Mouse (Mus musculus) MEL (cell line): ENCODE data around the gene Senp1. TPM values are rescaled to one million over a fixed set of nuclear protein-coding genes. Genes with fewer than 3 reads are reported as not detected.

Experiments used
- DNase-seq: peaks from one replicate; pipeline ENCODE4 v3.0.0; 2011; ENCODE audit warnings: low read depth, low spot score
- H3K27ac ChIP-seq: 2 replicates; pipeline ENCODE4 v1.5.1; 2012; ENCODE audit warnings: low read depth, mild to moderate bottlenecking, control low read depth, low read length, moderate library complexity; ENCODE audit not compliant: control insufficient read depth
- H3K27me3 ChIP-seq, 2 experiments: fragments of 150-350 bp in 1 of 2; sonication (generic) in 1 of 2; 2 replicates each; pipeline ENCODE4 v1.6.1; 2012; ENCODE audit warnings: low read length in 2 of 2, mild to moderate bottlenecking in 2 of 2, improper control_type of control experiment in 1 of 2, moderate library complexity in 1 of 2; ENCODE audit not compliant: insufficient read depth in 2 of 2, control insufficient read depth in 1 of 2
- H3K36me3 ChIP-seq, 2 experiments: 2 replicates each; pipeline ENCODE4 v1.6.1; 2012 to 2014; ENCODE audit warnings: low read length in 2 of 2, improper control_type of control experiment in 1 of 2, inconsistent platforms in 1 of 2, mild to moderate bottlenecking in 1 of 2; ENCODE audit not compliant: insufficient read depth in 2 of 2, control insufficient read depth in 1 of 2
- H3K4me1 ChIP-seq, 2 experiments: fragments of 150-350 bp in 1 of 2; sonication (generic) in 1 of 2; 2 replicates each; pipeline ENCODE4 v1.6.1; 2012; ENCODE audit warnings: low read length in 2 of 2, improper control_type of control experiment in 1 of 2, mild to moderate bottlenecking in 1 of 2; ENCODE audit not compliant: insufficient read depth in 2 of 2, control insufficient read depth in 1 of 2
- H3K4me3 ChIP-seq, 2 experiments: fragments of 150-350 bp in 1 of 2; sonication (generic) in 1 of 2; 2 replicates each; pipeline ENCODE4 v1.5.1; 2012; ENCODE audit warnings: low read depth in 2 of 2, low read length in 2 of 2, mild to moderate bottlenecking in 2 of 2, moderate library complexity in 2 of 2, control low read depth in 1 of 2, improper control_type of control experiment in 1 of 2; ENCODE audit not compliant: control insufficient read depth in 1 of 2, insufficient read depth in 1 of 2
- H3K79me2 ChIP-seq: 2 replicates; pipeline ENCODE4 v1.6.1; 2012; ENCODE audit warnings: mild to moderate bottlenecking, low read length, moderate library complexity; ENCODE audit not compliant: control insufficient read depth, poor library complexity, insufficient read depth
- H3K9ac ChIP-seq: 2 replicates; pipeline ENCODE4 v1.6.1; 2012; ENCODE audit warnings: low read depth, mild to moderate bottlenecking, control low read depth, low read length, moderate library complexity; ENCODE audit not compliant: control insufficient read depth, poor library complexity, severe bottlenecking
- H3K9me3 ChIP-seq: fragments of 150-350 bp; sonication (generic); replicated peaks from 2 replicates; pipeline ENCODE4 v1.6.1; 2012; ENCODE audit warnings: mild to moderate bottlenecking, low read length, improper control_type of control experiment, moderate library complexity; ENCODE audit not compliant: insufficient read depth
- BHLHE40 ChIP-seq: IDR thresholded peaks from 2 replicates; pipeline ENCODE4 v1.6.1; 2012; ENCODE audit warnings: low read depth, mild to moderate bottlenecking, inconsistent platforms, low read length, improper control_type of control experiment, borderline replicate concordance
- CHD1 ChIP-seq: IDR thresholded peaks from 2 replicates; pipeline ENCODE4 v1.6.1; 2012; ENCODE audit warnings: low read depth, mild to moderate bottlenecking, inconsistent platforms, low read length, improper control_type of control experiment
- CHD2 ChIP-seq: IDR thresholded peaks from 2 replicates; pipeline ENCODE4 v1.6.1; 2011; ENCODE audit warnings: low read length, improper control_type of control experiment
- ELF1 ChIP-seq: IDR thresholded peaks from 2 replicates; pipeline ENCODE4 v1.6.1; 2014; ENCODE audit warnings: low read depth, mild to moderate bottlenecking, inconsistent platforms, low read length, improper control_type of control experiment, moderate library complexity
- EP300 ChIP-seq, 2 experiments: IDR thresholded peaks; 2 replicates each; pipeline ENCODE4 v1.6.1; 2011; ENCODE audit warnings: improper control_type of control experiment in 2 of 2, low read length in 2 of 2, low read depth in 1 of 2, mild to moderate bottlenecking in 1 of 2
- ETS1 ChIP-seq: IDR thresholded peaks from 2 replicates; pipeline ENCODE4 v1.6.1; 2012; ENCODE audit warnings: low read depth, mild to moderate bottlenecking, inconsistent platforms, low read length, improper control_type of control experiment, moderate library complexity
- GABPA ChIP-seq: IDR thresholded peaks from 2 replicates; pipeline ENCODE4 v1.6.1; 2012; ENCODE audit warnings: low read depth, mild to moderate bottlenecking, inconsistent platforms, low read length, improper control_type of control experiment, moderate library complexity
- GATA1 ChIP-seq: IDR thresholded peaks from 2 replicates; pipeline ENCODE4 v1.6.1; 2011; ENCODE audit warnings: low read depth, low read length, improper control_type of control experiment
- HCFC1 ChIP-seq: IDR thresholded peaks from 2 replicates; pipeline ENCODE4 v1.6.1; 2012; ENCODE audit warnings: low read depth, mild to moderate bottlenecking, inconsistent platforms, low read length, improper control_type of control experiment, moderate library complexity
- JUND ChIP-seq: IDR thresholded peaks from 2 replicates; pipeline ENCODE4 v1.6.1; 2011; ENCODE audit warnings: low read depth, mild to moderate bottlenecking, improper control_type of control experiment, low read length
- KAT2A ChIP-seq: conservative IDR thresholded peaks from 2 replicates; pipeline ENCODE4 v1.6.1; 2012; ENCODE audit warnings: low read depth, low read length, improper control_type of control experiment, inconsistent platforms
- MAFK ChIP-seq: IDR thresholded peaks from 2 replicates; pipeline ENCODE4 v1.6.1; 2011; ENCODE audit warnings: low read depth, mild to moderate bottlenecking, low read length, improper control_type of control experiment, borderline replicate concordance
- MAX ChIP-seq: IDR thresholded peaks from 2 replicates; pipeline ENCODE4 v1.6.1; 2011; ENCODE audit warnings: low read length, improper control_type of control experiment
- MAZ ChIP-seq: IDR thresholded peaks from 2 replicates; pipeline ENCODE4 v1.6.1; 2012; ENCODE audit warnings: low read depth, mild to moderate bottlenecking, inconsistent platforms, low read length, improper control_type of control experiment
- NELFE ChIP-seq: IDR thresholded peaks from 2 replicates; pipeline ENCODE4 v1.6.1; 2011; ENCODE audit warnings: low read depth, low read length, improper control_type of control experiment
- NRF1 ChIP-seq: IDR thresholded peaks from 2 replicates; pipeline ENCODE4 v1.6.1; 2014; ENCODE audit warnings: low read depth, mild to moderate bottlenecking, inconsistent platforms, low read length, improper control_type of control experiment, moderate library complexity; ENCODE audit not compliant: poor library complexity, insufficient read depth, severe bottlenecking
- POLR2AphosphoS2 ChIP-seq: IDR thresholded peaks from 2 replicates; pipeline ENCODE4 v1.6.1; 2011; ENCODE audit warnings: low read length, improper control_type of control experiment
- RCOR1 ChIP-seq: IDR thresholded peaks from 2 replicates; pipeline ENCODE4 v1.6.1; 2012; ENCODE audit warnings: low read depth, mild to moderate bottlenecking, inconsistent platforms, low read length, improper control_type of control experiment
- TAL1 ChIP-seq: IDR thresholded peaks from 2 replicates; pipeline ENCODE4 v1.6.1; 2012; ENCODE audit warnings: mild to moderate bottlenecking, inconsistent platforms, low read length, moderate library complexity, mixed read lengths
- TCF12 ChIP-seq: IDR thresholded peaks from 2 replicates; pipeline ENCODE4 v1.6.1; 2014; ENCODE audit warnings: low read depth, mild to moderate bottlenecking, inconsistent platforms, low read length, improper control_type of control experiment, moderate library complexity
- USF1 ChIP-seq: IDR thresholded peaks from 2 replicates; pipeline ENCODE4 v1.6.1; 2014; ENCODE audit warnings: low read depth, mild to moderate bottlenecking, inconsistent platforms, low read length, improper control_type of control experiment, moderate library complexity
- USF2 ChIP-seq, 2 experiments: IDR thresholded peaks; 2 replicates each; pipeline ENCODE4 v1.6.1; 2011 to 2012; ENCODE audit warnings: improper control_type of control experiment in 2 of 2, low read length in 2 of 2, borderline replicate concordance in 1 of 2, inconsistent platforms in 1 of 2, low read depth in 1 of 2, mild to moderate bottlenecking in 1 of 2; ENCODE audit not compliant: insufficient read depth in 1 of 2
- ZC3H11A ChIP-seq: IDR thresholded peaks from 2 replicates; pipeline ENCODE4 v1.6.1; 2012; ENCODE audit warnings: low read depth, mild to moderate bottlenecking, inconsistent platforms, low read length, improper control_type of control experiment
- ZKSCAN1 ChIP-seq: IDR thresholded peaks from 2 replicates; pipeline ENCODE4 v1.6.1; 2012; ENCODE audit warnings: low read depth, mild to moderate bottlenecking, inconsistent platforms, low read length, improper control_type of control experiment, moderate library complexity
- ZNF384 ChIP-seq: IDR thresholded peaks from 2 replicates; pipeline ENCODE4 v1.6.1; 2012; ENCODE audit warnings: low read depth, mild to moderate bottlenecking, inconsistent platforms, low read length, improper control_type of control experiment
- polyA plus RNA-seq, 2 experiments: library from polyadenylated mRNA; stranded (reverse) in 1 of 2; unstranded in 1 of 2; fragments of >175 nt in 1 of 2; fragments of >200 nt in 1 of 2; gene quantifications; 2 replicates each; pipeline versions ENCODE4 v1.2.1 to v1.2.4; 2012; ENCODE audit warnings: low replicate concordance in 2 of 2, low read depth in 1 of 2; ENCODE audit not compliant: insufficient read length in 2 of 2, insufficient read depth in 1 of 2, missing spikeins in 1 of 2
- total RNA-seq: library from RNA; depleted of rRNA; stranded (reverse); fragments of 300-350 nt; gene quantifications from 2 replicates; pipeline ENCODE4 v1.2.3, GENCODE M21; 2012

Senp1 gene
- total and polyA plus RNA-seq, 3 experiments, result 34.1 to 96.5 TPM; not detected in 1

GRCm38 (mm10) chr15:98116287-98116686, 22.7 kb upstream of the Senp1 start (continued):
- 0 out of 2 replicates have a peak, but pooled peaks have one; percentile 15 for TF ChIP-seq MAZ
- TF ChIP-seq GABPA, result no peak
- no peak for TF ChIP-seq MAFK
- no peak for TF ChIP-seq ZC3H11A
- no peak for TF ChIP-seq USF2 (IDR thresholded peaks at IDR 0.05; ENCODE audit: borderline replicate concordance in 1 of 2, insufficient read depth in 1 of 2, low read depth in 1 of 2, low read length in 2 of 2)
- no peak for TF ChIP-seq POLR2AphosphoS2
- TF ChIP-seq KAT2A, result no peak
- TF ChIP-seq CHD1, result no peak
- TF ChIP-seq RCOR1, result peak; percentile 79
- peak; percentile 94 for TF ChIP-seq ZNF384
- no peak for TF ChIP-seq NRF1
- TF ChIP-seq MAX, result 0 out of 2 replicates have a peak, but pooled peaks have one; percentile 53
- TF ChIP-seq CHD2, result no peak
- TF ChIP-seq ZKSCAN1, result no peak
- peak; percentile 7; the same call in 1 of the 2 replicates for TF ChIP-seq NELFE
- TF ChIP-seq TAL1, result peak; percentile 95
- peak; percentile 95 for TF ChIP-seq TCF12

- Histone ChIP-seq H3K9ac (0 out of 2 replicates have a peak overlapping the region, but pooled peaks have one; percentile 1), H3K27ac (peak overlapping the region; percentile 69), H3K36me3 (peaks cover 32 to 33% of the 10 kb centered on the region in 2 experiments), H3K79me2 (peaks cover 2% of the 10 kb centered on the region; the same call in 1 of the 2 replicates), H3K9me3 (no peaks in the 10 kb centered on the region), H3K4me1 (peaks cover 34 to 37% of the 10 kb centered on the region in 2 experiments), H3K27me3 (no peaks in the 10 kb centered on the region), H3K4me3 (no peak overlapping the region)
- DNase-seq, result peak; percentile 57
- TF ChIP-seq ELF1 (peak; percentile 34; the same call in 1 of the 2 replicates), RCOR1 (0 out of 2 replicates have a peak, but pooled peaks have one; percentile 47), BHLHE40 (peak; percentile 89; the same call in 1 of the 2 replicates), TAL1 (no peak), TCF12 (0 out of 2 replicates have a peak, but pooled peaks have one; percentile 17), HCFC1 (no peak), USF1 (peak; percentile 52; the same call in 1 of the 2 replicates), KAT2A (no peak), ETS1 (peak; percentile 52; the same call in 1 of the 2 replicates), MAX (peak; percentile 14; the same call in 1 of the 2 replicates), JUND (no peak), EP300 (IDR thresholded peaks at IDR 0.05; ENCODE audit: low read depth in 1 of 2, low read length in 2 of 2) (peak in 1 of 2 experiments; percentile 24; a peak in 1 of 4 replicates), GATA1 (peak; percentile 82)
These were observed 22.2 kb upstream of the Senp1 start for GRCm38 (mm10) chr15:98115779-98116163.
